Mouse (Mus musculus): ENCODE results near the gene Tiam1. TPM values are rescaled to one million over a fixed set of nuclear protein-coding genes. Genes with fewer than 3 reads are reported as not detected.

Tiam1 gene
- total RNA-seq, 2 experiments from 2014 or later, result 124 to 125 TPM

DNA sequence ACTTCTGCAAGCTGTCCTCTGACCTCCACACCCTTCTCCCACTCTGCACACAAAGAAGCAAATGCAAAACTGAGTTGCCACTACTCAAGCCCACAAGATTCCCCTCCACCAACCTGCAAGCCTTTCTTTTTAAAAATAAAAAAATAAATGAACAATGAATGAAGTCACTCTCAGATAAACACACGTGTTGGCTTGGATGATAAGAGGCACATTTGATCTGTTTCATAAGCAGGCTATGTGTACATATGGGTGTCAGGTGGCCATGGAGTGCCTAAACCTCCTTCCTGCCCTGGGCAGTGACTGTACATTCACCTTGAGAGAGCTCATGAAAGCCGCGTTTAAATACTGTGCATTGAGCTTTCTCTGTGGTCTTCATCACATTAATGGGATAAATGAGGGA is 267.5 kb downstream of the Tiam1 start:
- DNase-seq (ENCODE audit: low spot score in 2 of 2), result no peak
- H3K4me3 ChIP-seq, result no peak overlapping the region
- TF ChIP-seq CTCF (conservative IDR thresholded peaks at IDR 0.05), result no peak
- H3K27ac ChIP-seq, result no peak overlapping the region

DNA sequence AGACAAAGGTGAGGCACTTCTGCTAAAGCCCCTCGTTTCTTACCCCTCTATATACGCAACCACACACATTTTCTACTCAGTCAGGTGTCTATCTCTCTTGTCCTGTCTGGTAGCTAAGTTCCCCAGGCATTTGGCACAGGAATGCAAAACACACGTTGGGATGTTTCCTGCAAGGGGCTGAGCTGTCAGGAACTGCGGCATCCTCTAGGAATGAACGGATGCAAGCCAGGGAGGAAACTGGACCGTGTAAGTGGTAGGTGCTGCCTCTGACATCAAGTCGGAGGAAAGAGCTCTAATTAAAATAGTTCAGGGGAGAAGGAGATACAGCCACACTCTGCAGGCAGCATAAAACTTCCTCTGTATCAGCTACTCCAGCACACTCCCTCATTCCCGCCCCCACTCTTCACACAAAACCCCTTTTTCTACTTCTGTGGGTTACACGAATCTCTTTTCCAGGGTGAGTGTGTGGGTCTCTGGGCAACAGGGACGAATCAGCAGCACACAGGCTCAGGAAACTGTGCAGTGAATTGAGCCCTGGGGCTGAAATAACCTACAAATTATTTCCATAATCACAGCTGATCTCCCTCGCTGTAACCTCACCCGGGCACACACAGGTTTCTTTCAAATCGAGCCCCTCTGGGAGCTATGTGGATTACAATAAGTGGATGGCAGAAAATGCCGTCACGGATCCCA is 269.4 kb downstream of the Tiam1 start:
- no peak for TF ChIP-seq CTCF (conservative IDR thresholded peaks at IDR 0.05)
- no peak for DNase-seq (ENCODE audit: low spot score in 2 of 2)
- Histone ChIP-seq H3K27ac (peak overlapping the region; percentile 49), H3K4me3 (no peak overlapping the region)

DNA sequence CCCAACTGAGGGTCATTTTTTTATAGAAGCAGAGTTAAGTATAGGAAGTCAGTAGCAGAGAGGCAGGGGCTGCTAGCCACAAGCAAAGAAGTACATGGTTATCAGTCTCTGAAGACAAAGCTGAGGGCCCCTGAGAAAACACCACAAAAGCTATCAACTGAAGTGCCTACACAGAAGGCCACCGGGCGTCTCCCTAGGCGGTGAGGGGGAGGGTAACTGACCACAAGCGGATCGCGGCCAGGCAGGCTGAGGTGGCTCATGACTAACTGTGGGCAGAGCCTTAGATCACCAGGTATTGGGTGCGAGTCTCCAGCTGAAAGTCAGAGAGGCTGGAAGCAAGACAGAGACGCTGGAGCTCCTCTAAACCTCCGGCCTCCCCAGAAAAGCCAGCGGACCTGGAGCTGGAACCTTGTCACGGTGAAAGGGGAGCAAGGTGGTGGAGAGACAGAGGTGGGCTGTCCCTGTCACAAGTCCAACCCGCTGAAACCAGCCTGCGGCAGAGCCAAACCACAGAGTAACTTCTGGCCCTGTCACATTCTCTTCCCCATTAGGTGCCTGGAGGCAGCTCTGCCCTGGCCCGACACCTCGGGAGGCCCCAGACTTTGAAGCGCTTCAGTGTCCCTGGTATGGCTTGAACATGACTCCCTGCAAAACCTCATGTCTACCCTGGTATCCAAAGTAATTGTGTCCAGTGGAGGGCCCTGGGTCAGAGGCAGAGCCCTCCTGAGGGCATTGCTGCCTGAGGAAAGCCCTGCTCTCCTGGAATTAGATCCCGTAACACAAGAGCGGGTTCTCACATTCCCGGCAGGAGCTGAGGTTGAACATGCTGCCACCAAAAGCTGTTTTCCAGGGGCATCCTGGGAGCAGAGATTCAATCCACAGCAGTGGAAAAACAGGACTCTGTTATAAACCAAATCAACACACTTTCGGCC is 271.3 kb downstream of the Tiam1 start:
- TF ChIP-seq CTCF (conservative IDR thresholded peaks at IDR 0.05), result no peak
- DNase-seq (ENCODE audit: low spot score in 2 of 2), result no peak
- Histone ChIP-seq H3K4me3 (no peak overlapping the region), H3K27ac (peak overlapping the region; percentile 68)

DNA sequence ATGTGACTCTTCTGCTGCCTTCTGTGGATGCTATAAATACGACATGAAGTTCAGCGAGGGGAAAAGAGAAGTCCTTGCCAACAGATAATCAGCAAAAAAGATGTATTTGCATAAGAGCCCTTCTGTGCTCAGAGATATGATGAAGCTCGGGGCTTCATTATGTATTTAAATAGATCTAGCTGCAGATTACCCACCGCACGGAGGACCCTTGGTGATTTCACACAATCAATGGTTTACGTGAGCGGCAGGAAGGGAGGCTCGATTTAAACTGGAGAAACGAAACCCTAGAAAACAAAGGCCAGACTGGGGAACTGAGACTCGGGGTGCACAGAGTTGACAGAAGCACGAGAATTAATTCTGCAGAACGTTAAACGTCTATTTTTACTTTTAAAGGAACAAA is 272.2 kb downstream of the Tiam1 start:
- Histone ChIP-seq H3K4me3 (no peak overlapping the region), H3K27ac (peak overlapping the region; percentile 68)
- DNase-seq (ENCODE audit: low spot score in 2 of 2), result no peak
- no peak for TF ChIP-seq CTCF (conservative IDR thresholded peaks at IDR 0.05)

DNA sequence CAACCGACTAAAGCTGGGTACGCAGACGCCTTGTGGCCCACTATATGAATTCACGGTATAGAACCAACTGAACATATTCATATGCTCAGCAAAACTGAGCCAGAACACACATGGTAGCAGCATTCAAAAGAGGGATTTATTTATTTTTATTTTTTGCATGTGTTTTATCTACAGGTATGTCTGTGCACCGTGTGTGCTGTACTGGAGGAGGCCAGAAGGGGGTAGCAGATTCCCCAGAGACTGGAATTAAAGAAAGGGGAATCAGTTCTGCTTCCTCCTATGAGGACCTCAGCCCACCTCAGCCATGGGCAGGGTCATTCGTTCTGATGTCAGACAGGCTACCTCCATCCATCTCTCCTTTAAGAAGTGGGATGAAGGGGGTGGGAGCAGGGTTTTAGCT is 273.5 kb downstream of the Tiam1 start:
- H3K27ac ChIP-seq, result no peak overlapping the region
- TF ChIP-seq CTCF (conservative IDR thresholded peaks at IDR 0.05), result peak; percentile 61
- H3K4me3 ChIP-seq, result no peak overlapping the region
- no peak for DNase-seq (ENCODE audit: low spot score in 2 of 2)

DNA sequence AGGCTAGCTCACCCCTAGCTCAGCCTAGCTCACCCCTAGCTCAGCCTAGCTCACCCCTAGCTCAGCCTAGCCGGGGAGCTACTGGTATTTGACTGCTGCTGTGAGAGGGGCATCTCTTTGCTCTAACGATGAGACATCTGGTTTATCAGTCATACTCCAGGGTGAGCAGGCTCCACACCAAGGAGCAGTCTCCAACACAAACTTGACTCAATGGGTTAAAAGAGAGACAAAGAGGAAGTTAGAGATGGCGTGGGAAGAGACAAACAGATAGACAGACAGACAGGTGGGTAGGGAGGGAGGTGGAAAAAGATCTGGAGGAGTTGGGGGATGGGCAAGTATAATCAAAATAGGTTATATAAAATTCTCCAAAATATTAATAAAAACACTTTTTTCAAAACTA is 275.1 kb downstream of the Tiam1 start:
- no peak overlapping the region for H3K27ac ChIP-seq
- no peak for TF ChIP-seq CTCF (conservative IDR thresholded peaks at IDR 0.05)
- no peak for DNase-seq (ENCODE audit: low spot score in 2 of 2)
- no peak overlapping the region for H3K4me3 ChIP-seq

DNA sequence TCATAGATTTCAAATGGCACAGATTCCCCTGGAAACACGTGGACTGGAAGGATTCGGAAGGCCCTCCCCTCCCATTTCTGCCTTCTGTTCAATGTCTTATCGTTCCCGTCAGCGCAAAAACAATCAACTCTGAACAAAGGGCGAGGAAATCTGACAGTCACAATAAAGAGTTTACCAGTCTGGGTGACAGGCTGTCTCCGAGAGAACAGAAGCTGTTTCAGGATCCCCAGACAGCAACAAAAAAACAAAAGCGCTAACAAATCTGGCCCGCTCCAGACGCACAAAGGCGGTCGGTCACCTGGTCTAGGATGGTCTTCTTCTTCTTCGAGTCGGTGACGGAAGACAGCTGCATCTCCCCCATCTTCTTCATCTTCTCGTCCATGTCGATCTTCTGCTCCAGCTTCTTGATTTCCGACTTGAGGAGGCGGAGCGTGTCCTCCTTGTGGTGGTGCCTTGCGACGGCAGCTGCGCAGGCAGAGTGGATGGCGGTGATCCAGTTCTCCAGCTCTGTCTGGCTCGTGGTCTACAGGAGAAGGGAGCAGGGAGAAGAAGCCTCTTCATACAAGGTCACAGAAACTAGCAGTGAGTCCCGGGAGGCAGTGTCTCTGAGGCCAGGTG is 276.2 kb downstream of the Tiam1 start:
- peak; percentile 56 for TF ChIP-seq CTCF (conservative IDR thresholded peaks at IDR 0.05)
- DNase-seq (ENCODE audit: low spot score in 2 of 2), result peak; percentile 46 to 61
- Histone ChIP-seq H3K4me3 (no peak overlapping the region), H3K27ac (peak overlapping the region; percentile 37)

DNA sequence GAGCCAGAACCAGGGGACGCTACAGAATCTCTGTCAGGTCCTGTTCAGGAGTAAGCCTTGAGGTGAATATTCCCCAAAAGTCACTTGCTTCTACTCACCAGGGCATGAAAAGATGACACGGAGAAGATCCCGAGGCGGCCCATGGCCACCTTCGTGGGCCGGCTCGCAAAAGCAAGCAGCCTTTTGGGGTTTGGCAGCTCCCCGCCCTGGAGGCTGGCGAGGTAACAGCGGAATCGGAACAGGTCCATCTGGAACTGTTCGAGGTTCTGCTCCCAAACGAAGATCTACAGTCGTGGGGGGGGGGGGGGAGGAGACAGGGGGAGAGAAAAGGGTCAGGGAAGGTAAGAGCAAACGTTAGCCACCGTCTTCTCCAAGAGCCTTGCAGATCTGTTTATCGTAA is 278.4 kb downstream of the Tiam1 start:
- DNase-seq (ENCODE audit: low spot score in 2 of 2), result no peak
- no peak overlapping the region for H3K4me3 ChIP-seq
- TF ChIP-seq CTCF (conservative IDR thresholded peaks at IDR 0.05), result no peak
- H3K27ac ChIP-seq, result no peak overlapping the region

DNA sequence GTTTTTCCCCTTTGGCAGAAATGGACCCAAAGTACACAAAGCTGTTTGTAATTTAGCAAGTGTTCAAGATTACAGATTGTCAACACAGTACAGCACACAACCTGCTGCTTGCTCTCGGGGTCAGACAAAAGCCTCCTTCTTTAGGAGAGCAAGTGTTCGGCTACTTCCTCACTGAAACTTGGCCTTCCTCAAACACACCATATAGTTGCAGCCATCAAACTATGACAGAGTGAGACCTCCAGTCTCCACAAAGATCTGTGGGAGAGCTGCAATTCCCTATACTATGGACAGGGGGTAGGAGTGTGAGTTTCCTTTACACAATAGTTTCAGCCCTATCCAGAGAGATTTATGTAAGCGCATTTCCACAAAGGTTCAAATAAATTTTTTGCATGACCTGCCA is 278.9 kb downstream of the Tiam1 start:
- DNase-seq (ENCODE audit: low spot score in 2 of 2), result no peak
- H3K27ac ChIP-seq, result 0 out of 2 replicates have a peak overlapping the region, but pooled peaks have one; percentile 21
- TF ChIP-seq CTCF (conservative IDR thresholded peaks at IDR 0.05), result peak; percentile 47
- H3K4me3 ChIP-seq, result no peak overlapping the region

DNA sequence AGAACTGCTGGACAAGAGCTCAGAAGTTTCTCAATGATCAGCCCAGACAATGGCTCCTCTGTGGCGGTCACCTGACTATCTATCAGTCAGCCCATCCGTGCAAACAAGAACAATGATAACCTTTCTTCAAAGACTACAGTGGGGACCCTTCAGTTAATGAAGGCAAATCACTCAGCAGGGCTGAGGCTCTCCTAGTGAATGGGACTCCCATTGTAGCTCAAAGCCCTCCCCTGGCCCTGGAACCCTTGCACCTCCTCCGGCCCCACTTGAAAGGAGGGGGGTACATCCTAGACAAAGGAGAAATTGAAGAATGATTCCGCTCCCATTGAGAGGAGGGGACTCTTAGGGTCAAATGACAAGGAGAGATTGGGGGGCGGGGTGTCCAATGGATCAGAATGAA is 280.3 kb downstream of the Tiam1 start:
- Histone ChIP-seq H3K27ac (no peak overlapping the region), H3K4me3 (no peak overlapping the region)
- TF ChIP-seq CTCF (conservative IDR thresholded peaks at IDR 0.05), result no peak
- no peak for DNase-seq (ENCODE audit: low spot score in 2 of 2)

DNA sequence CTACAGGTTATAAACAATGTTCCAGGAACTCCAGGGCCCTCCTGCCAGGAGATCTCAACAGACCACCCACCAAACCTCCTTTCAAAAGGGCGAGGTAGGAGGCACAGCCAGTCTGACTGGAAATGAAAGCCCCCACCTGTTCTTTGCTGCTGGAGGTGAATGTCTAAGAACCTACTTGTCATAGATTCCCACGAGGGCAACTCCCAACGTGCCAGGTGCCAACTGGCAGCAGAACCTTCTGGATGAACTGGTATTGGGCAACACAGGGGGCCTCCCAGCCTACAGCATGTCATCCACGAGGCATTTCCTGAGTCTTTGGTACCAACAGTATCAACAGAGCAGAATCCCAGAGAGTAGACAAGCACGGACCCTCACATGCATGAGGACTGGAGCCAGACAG is 282.0 kb downstream of the Tiam1 start:
- no peak for DNase-seq (ENCODE audit: low spot score in 2 of 2)
- Histone ChIP-seq H3K27ac (no peak overlapping the region; the same call in 1 of the 2 replicates), H3K4me3 (no peak overlapping the region)
- no peak for TF ChIP-seq CTCF (conservative IDR thresholded peaks at IDR 0.05)

DNA sequence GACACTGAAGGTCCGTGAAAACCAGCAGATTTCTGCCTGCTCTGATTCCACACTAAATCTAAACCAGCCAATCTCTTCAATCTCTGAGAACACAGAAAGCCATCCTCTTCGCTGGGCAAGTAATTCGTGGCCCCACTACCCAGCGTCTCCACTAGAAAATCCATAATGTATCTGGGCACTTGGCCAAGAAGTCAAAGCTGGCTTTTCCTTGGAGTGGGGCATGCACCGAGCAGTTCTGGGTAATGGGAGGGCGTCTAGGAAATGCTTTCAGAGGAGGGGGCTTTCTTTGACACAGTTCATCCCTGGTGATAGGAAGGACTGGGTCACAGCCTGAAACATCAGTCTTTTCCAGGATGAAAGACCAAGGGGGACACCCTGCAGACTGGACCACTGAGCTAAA is 282.9 kb downstream of the Tiam1 start:
- TF ChIP-seq CTCF (conservative IDR thresholded peaks at IDR 0.05), result no peak
- DNase-seq (ENCODE audit: low spot score in 2 of 2), result no peak
- no peak overlapping the region for H3K4me3 ChIP-seq
- H3K27ac ChIP-seq, result no peak overlapping the region

DNA sequence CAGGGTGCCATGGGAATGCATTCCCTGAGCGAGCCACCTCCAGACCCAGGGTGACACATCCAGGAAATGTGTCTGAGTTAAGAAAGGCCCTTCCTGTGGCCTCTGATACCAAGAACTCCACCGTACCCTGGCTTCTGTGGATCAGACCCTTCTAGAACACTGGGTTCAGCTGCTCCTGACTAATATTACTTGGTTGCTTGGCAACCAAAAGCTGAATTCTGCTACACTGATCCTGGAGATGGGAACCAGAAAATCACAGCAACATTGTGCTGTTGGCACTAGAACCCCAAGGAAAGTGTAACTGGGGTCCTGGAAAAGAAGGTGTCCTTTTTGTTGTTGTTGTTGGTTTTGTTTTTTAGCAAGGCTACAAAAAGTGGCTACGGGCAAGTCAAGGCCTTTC is 285.9 kb downstream of the Tiam1 start:
- DNase-seq (ENCODE audit: low spot score in 2 of 2), result no peak
- Histone ChIP-seq H3K27ac (0 out of 2 replicates have a peak overlapping the region, but pooled peaks have one; percentile 15), H3K4me3 (no peak overlapping the region)
- no peak for TF ChIP-seq CTCF (conservative IDR thresholded peaks at IDR 0.05)

Measured in layer of hippocampus, adult 2 months (tissue).